Mouse (Mus musculus): ENCODE measurements around the gene Mab21l2. TPM values are rescaled to one million over a fixed set of nuclear protein-coding genes. Genes with fewer than 3 reads are reported as not detected.
A peak's percentile ranks its signal among the peaks of the same experiment; 100 is the strongest.

The Mab21l2 gene
- polyA plus RNA-seq, 1 experiment from 2014 or later = 2.9 TPM

DNA sequence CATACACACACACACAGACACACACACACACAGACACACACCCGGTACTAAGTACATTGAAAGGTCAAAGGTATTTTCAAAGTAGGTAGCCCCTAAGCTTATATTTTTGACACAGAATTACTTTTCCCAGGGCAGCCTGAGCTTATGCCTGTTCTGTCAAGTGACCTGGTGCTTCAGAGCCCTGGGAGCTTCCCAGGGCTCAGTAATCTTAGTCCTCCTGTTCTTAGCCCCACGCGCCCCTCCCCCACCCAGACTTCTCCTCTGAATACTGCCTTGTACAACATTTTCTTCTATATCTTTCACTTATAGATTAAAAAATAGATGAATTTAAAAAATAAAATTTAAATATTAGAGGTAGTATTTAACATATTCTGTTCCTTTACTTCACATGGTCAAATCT is 3.6 kb downstream of the Mab21l2 start:
- no peak overlapping the region for H3K4me3 ChIP-seq (ENCODE audit: low read depth, low read length)
- no peak overlapping the region for H3K9ac ChIP-seq (ENCODE audit: low read length)
- no peaks in the 10 kb centered on the region for H3K36me3 ChIP-seq (ENCODE audit: control insufficient read depth, insufficient read depth, low read length)
- H3K9me3 ChIP-seq (replicated peaks; ENCODE audit: control insufficient read depth, low read length) = no peaks in the 10 kb centered on the region
- DNase-seq (ENCODE audit: low spot score) = no peak
- peaks cover 12% of the 10 kb centered on the region for H3K4me1 ChIP-seq (ENCODE audit: control insufficient read depth, insufficient read depth, low read length)
- ATAC-seq = no peak
- peaks cover 54% of the 10 kb centered on the region for H3K27me3 ChIP-seq (replicated peaks; ENCODE audit: control insufficient read depth, insufficient read depth, low read length)
- WGBS = 9% methylated on average over 3 of the region's 3 CpGs
- H3K4me2 ChIP-seq (ENCODE audit: low read length) = no peak overlapping the region
- H3K27ac ChIP-seq (ENCODE audit: low read depth, low read length) = no peak overlapping the region

DNA sequence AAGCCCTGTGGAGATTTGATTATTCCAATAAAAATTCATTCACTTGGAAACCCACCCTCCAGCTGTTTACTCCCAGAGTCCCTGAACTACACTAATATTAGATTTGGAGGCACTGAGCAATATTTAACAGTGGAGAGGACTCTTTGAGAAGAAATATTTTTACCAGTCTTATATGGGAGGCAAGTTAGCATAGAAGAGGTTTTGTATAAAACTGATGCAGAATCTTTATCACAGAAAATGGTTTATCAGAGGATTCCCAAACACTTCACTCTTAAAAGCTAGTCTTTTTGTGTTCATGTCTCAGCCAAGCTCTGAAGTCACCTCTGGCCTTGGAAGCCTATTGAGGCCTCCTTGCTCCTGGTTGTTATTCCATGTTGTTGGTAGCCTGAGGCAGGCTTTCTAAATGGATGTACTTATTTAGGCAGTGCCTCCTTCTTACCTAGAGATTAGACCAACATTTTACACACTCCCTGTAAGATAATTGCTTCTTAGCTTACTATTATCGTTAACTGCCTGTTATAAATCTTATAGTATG is 6.5 kb downstream of the Mab21l2 start:
- Histone ChIP-seq H3K36me3 (ENCODE audit: control insufficient read depth, insufficient read depth, low read length) (no peaks in the 10 kb centered on the region), H3K4me1 (ENCODE audit: control insufficient read depth, insufficient read depth, low read length) (peaks cover 4% of the 10 kb centered on the region), H3K9me3 (replicated peaks; ENCODE audit: control insufficient read depth, low read length) (no peaks in the 10 kb centered on the region), H3K27me3 (replicated peaks; ENCODE audit: control insufficient read depth, insufficient read depth, low read length) (peaks cover 54% of the 10 kb centered on the region), H3K4me3 (ENCODE audit: low read depth, low read length) (no peak overlapping the region), H3K27ac (ENCODE audit: low read depth, low read length) (no peak overlapping the region), H3K4me2 (ENCODE audit: low read length) (no peak overlapping the region), H3K9ac (ENCODE audit: low read length) (no peak overlapping the region)
- 50% methylated on average over 1 of the region's 1 CpGs for WGBS
- ATAC-seq (no peak), DNase-seq (ENCODE audit: low spot score) (no peak)

DNA sequence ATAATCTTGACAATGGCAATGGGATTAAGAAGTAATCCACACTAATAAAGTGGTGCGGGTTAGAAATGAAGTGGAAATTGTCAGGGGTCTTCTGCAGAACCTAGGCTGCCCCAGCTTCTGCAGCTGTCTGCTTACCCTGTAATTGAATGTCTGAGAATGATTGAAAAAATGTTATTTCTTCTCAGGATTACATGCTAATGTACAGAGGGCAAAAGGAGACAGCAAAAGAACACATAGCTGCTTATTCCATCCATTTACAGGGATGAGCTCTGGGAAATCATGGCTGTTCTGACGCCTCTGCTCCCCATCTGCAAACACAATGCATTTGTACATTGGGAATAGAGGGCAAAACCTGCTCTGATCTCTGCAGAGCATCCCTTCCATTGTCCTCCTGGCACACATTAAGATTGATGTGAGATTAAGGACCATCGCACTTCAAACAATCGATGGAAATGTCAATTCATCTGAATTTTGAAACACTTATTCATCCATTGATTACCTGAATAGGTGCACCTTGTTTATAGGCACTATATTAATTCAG is 7.3 kb downstream of the Mab21l2 start:
- no peaks in the 10 kb centered on the region for H3K9me3 ChIP-seq (replicated peaks; ENCODE audit: control insufficient read depth, low read length)
- peaks cover 48% of the 10 kb centered on the region for H3K27me3 ChIP-seq (replicated peaks; ENCODE audit: control insufficient read depth, insufficient read depth, low read length)
- 44% methylated on average over 4 of the region's 4 CpGs for WGBS
- H3K4me2 ChIP-seq (ENCODE audit: low read length) = no peak overlapping the region
- H3K36me3 ChIP-seq (ENCODE audit: control insufficient read depth, insufficient read depth, low read length) = no peaks in the 10 kb centered on the region
- H3K27ac ChIP-seq (ENCODE audit: low read depth, low read length) = no peak overlapping the region
- DNase-seq (ENCODE audit: low spot score) (no peak), ATAC-seq (no peak)
- no peak overlapping the region for H3K4me3 ChIP-seq (ENCODE audit: low read depth, low read length)
- no peaks in the 10 kb centered on the region for H3K4me1 ChIP-seq (ENCODE audit: control insufficient read depth, insufficient read depth, low read length)
- H3K9ac ChIP-seq (ENCODE audit: low read length) = no peak overlapping the region

DNA sequence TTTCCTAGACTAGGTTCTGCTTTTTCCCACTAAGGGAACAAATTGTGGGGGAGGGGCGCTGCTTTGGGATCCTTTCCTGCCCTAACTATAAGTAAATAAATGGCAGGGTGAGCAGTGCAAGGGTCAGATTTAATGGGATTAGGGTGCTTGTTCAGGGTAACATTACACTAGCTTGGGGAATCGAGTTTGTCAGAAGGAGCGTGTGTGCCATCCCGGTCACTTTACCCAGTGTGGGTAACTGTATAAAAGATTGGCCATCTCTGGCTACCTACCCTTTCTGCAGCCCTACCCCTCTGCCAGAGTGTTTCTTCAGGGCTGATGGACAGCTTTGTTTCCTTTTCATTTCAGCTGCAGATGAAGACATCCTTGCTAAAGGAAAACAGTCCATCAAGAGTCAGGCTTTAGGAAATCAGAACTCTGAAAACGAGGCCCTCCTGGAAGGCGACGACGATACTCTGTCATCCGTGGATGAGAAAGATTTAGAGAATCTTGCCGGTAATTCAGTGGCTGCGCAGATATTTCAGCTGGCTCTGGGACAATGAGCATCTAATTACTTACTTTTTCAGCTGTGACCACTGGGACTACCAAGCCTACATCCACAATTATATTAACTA is 8.8 kb downstream of the Mab21l2 start:
- WGBS = 31% methylated on average over 11 of the region's 11 CpGs
- H3K27ac ChIP-seq (ENCODE audit: low read depth, low read length) = no peak overlapping the region
- peaks cover 42% of the 10 kb centered on the region for H3K27me3 ChIP-seq (replicated peaks; ENCODE audit: control insufficient read depth, insufficient read depth, low read length)

DNA sequence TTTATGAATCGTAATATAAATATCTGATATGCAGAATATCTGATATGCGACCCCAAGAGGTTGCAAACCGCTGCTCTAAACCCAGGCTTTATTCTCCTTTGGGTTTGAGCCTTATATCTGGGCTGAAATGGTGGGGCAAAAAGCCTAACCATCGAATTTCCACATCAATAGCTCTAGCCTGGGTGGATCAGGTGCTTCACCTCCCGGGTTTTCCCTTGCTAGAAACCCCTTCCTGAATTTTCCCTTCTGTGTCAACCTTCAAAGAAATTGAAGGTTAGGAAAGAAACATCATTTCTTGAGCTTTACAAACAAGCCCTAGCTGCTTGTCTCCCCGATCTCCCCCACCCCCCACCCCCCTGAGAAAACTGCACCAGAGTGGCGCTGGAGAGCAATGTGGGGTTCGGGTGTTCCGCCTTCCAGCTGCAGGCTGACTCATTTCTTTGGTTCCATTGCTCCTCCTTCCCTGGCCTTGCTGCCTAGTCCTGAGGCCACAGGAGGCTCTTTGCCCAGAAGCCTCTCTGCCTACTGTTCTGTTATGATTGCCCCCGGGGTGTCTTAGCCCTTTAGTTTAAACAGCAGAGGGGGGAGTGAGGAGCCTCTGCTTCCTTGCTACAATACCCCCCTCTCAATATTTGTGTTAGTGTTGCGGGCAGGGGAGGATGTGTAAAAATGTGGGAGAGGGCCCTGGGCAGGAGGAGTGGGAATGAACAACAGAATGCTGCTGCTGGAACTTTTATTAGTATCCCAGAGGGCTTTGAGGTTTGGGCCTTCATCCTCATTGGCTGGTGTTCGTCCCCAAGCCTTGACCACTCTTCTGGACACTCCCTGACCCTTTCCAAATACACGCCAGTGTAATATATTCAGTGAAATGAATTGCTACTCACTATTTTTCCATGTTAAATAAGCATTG is 9.5 kb downstream of the Mab21l2 start:
- H3K4me1 ChIP-seq (ENCODE audit: control insufficient read depth, insufficient read depth, low read length) = no peaks in the 10 kb centered on the region
- peaks cover 40% of the 10 kb centered on the region for H3K27me3 ChIP-seq (replicated peaks; ENCODE audit: control insufficient read depth, insufficient read depth, low read length)
- no peak overlapping the region for H3K4me3 ChIP-seq (ENCODE audit: low read depth, low read length)
- no peak for DNase-seq (ENCODE audit: low spot score)
- peak; percentile 40; the same call in 1 of the 2 replicates for ATAC-seq
- H3K9ac ChIP-seq (ENCODE audit: low read length) = no peak overlapping the region
- no peaks in the 10 kb centered on the region for H3K9me3 ChIP-seq (replicated peaks; ENCODE audit: control insufficient read depth, low read length)
- WGBS = 21% methylated on average over 13 of the region's 13 CpGs
- no peak overlapping the region for H3K4me2 ChIP-seq (ENCODE audit: low read length)
- no peak overlapping the region for H3K27ac ChIP-seq (ENCODE audit: low read depth, low read length)
- H3K36me3 ChIP-seq (ENCODE audit: control insufficient read depth, insufficient read depth, low read length) = no peaks in the 10 kb centered on the region

More for the DNA sequence above, 8.8 kb downstream of the Mab21l2 start:
- no peak for ATAC-seq
- H3K4me1 ChIP-seq (ENCODE audit: control insufficient read depth, insufficient read depth, low read length) = no peaks in the 10 kb centered on the region
- no peaks in the 10 kb centered on the region for H3K36me3 ChIP-seq (ENCODE audit: control insufficient read depth, insufficient read depth, low read length)
- H3K4me3 ChIP-seq (ENCODE audit: low read depth, low read length) = no peak overlapping the region
- no peak overlapping the region for H3K9ac ChIP-seq (ENCODE audit: low read length)
- no peak overlapping the region for H3K4me2 ChIP-seq (ENCODE audit: low read length)
- H3K9me3 ChIP-seq (replicated peaks; ENCODE audit: control insufficient read depth, low read length) = no peaks in the 10 kb centered on the region
- DNase-seq (ENCODE audit: low spot score) = no peak

DNA sequence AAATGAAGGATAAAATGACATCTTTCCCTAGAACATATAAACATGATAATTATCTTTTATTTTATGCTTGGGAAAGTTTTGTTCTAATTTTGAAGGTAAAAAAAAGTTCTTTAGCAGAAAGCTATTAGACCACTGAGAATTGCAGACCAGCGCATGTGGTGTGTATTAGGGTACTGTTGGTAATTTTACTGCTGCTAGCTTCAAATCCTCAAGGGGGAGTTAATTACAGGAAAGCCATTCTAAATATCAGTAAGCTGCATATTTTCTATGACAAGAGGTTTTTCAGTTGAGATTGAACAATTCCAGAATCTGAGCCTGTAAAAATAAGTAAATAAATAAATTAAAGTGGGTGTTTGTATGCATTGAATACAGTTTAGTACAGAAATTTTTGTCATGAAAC is 11.7 kb downstream of the Mab21l2 start:
- Histone ChIP-seq H3K4me2 (ENCODE audit: low read length) (no peak overlapping the region), H3K27me3 (replicated peaks; ENCODE audit: control insufficient read depth, insufficient read depth, low read length) (peaks cover 27% of the 10 kb centered on the region), H3K4me1 (ENCODE audit: control insufficient read depth, insufficient read depth, low read length) (no peaks in the 10 kb centered on the region), H3K9me3 (replicated peaks; ENCODE audit: control insufficient read depth, low read length) (no peaks in the 10 kb centered on the region), H3K36me3 (ENCODE audit: control insufficient read depth, insufficient read depth, low read length) (no peaks in the 10 kb centered on the region), H3K4me3 (ENCODE audit: low read depth, low read length) (no peak overlapping the region), H3K9ac (ENCODE audit: low read length) (no peak overlapping the region), H3K27ac (ENCODE audit: low read depth, low read length) (no peak overlapping the region)
- ATAC-seq (no peak), DNase-seq (ENCODE audit: low spot score) (no peak)
- 80% methylated on average over 1 of the region's 1 CpGs for WGBS

DNA sequence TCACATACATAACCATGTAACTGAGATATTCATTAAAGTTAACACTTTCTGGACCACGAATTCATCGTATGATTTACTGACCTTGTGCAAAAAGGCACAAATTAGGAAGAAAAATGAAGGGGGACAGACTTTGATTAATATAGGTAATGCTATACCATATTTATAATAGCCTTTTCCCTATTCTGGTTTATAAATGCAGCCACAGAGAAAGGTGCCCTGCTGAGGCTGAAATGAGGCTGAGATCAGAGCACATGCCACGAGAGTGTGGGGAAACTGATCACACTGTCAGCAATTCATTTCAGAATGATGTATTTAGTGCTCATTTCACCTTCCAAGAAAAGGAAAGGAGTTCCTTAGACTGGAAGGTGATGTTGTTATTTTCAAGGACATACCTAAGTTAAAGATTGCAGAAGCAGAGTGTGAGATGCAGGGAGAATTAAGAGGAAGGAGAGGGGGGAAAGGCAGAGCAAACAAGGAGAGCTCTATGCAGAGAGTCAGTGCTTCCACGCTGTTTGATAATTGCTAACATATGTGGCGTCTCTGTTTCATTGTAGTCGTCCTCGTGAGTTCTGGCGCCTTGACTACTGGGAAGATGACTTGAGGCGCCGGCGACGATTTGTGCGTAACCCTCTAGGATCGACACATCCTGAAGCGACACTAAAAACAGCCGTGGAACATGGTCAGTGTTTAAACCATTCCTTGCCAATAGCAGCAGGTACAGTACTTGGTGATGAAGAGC is 16.7 kb downstream of the Mab21l2 start:
- ATAC-seq = no peak
- Histone ChIP-seq H3K4me2 (ENCODE audit: low read length) (no peak overlapping the region), H3K4me3 (ENCODE audit: low read depth, low read length) (no peak overlapping the region), H3K27ac (ENCODE audit: low read depth, low read length) (no peak overlapping the region), H3K9me3 (replicated peaks; ENCODE audit: control insufficient read depth, low read length) (no peaks in the 10 kb centered on the region), H3K36me3 (ENCODE audit: control insufficient read depth, insufficient read depth, low read length) (no peaks in the 10 kb centered on the region), H3K9ac (ENCODE audit: low read length) (no peak overlapping the region), H3K4me1 (ENCODE audit: control insufficient read depth, insufficient read depth, low read length) (no peaks in the 10 kb centered on the region), H3K27me3 (replicated peaks; ENCODE audit: control insufficient read depth, insufficient read depth, low read length) (no peaks in the 10 kb centered on the region)
- no peak for DNase-seq (ENCODE audit: low spot score)
- WGBS = 74% methylated on average over 16 of the region's 16 CpGs

DNA sequence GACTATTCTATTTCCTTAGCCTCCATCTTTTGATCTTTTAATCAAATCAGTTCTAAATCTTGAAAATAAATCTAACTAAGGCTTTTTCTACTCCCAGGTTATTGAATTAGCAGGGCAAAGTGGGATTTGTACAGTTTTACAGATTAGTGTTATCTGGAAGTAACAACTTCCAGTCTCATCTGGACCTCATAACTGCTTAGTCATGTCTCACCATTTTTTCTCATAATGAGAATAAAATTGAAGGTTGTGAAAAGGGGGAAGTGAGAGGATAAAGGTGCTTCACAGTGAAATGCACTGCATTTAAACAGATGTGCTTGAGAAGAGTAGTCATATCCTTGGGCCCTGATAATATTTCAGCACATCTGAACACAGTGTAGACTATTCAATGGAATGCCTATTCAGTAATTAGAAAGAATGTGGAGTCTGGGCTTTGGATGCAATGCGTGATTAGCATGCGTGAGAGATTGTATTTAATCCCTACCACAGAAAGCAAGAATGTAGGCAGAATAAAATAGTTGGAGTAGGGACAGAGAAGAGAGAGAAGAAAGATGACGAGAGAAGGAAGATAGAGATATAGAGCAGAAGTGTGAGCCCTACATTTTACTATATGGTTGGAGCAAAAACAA is 25.4 kb downstream of the Mab21l2 start:
- WGBS = 22% methylated on average over 3 of the region's 3 CpGs
- Histone ChIP-seq H3K9ac (ENCODE audit: low read length) (no peak overlapping the region), H3K4me3 (ENCODE audit: low read depth, low read length) (no peak overlapping the region), H3K9me3 (replicated peaks; ENCODE audit: control insufficient read depth, low read length) (no peaks in the 10 kb centered on the region), H3K27me3 (replicated peaks; ENCODE audit: control insufficient read depth, insufficient read depth, low read length) (no peaks in the 10 kb centered on the region), H3K36me3 (ENCODE audit: control insufficient read depth, insufficient read depth, low read length) (no peaks in the 10 kb centered on the region), H3K4me2 (ENCODE audit: low read length) (no peak overlapping the region), H3K4me1 (ENCODE audit: control insufficient read depth, insufficient read depth, low read length) (no peaks in the 10 kb centered on the region), H3K27ac (ENCODE audit: low read depth, low read length) (no peak overlapping the region)
- ATAC-seq (no peak), DNase-seq (ENCODE audit: low spot score) (no peak)

Measured in forebrain, embryonic 14.5 days (tissue).